In genomic region chr2:110452694-110453093, GRCm38 (mm10) we compare ENCODE assay signal across 24 mouse cellular contexts.
"Had no signal": no experiment of that assay in that cellular context is flagged by ENCODE, and none has a peak within 500 bp of the region (broad histone marks: within the 10 kb centered on the region; RNA-seq: fewer than 3 reads in every experiment).

No protein-coding gene starts in this region.

- H3K27me3 ChIP-seq: heart, embryonic 13.5 days; heart, embryonic 15.5 days; hindbrain, embryonic 12.5 days; hindbrain, embryonic 15.5 days; limb, embryonic 12.5 days; liver, embryonic 13.5 days; liver, embryonic 15.5 days had no signal

- DNase-seq: gastrocnemius, postnatal 14 days; gastrocnemius, postnatal 36 days; heart, adult 11 months; heart, adult 2 months; heart, postnatal 14 days; heart, postnatal 36 days; kidney, adult 18-20 months; kidney, adult 8-10 months; kidney, postnatal 10 days; kidney, postnatal 25 days; liver; liver, embryonic 13.5 days had no signal

- H3K9me3 ChIP-seq: heart, embryonic 13.5 days; heart, embryonic 15.5 days; hindbrain, embryonic 12.5 days; hindbrain, embryonic 15.5 days; limb, embryonic 10.5 days; limb, embryonic 12.5 days; liver, embryonic 13.5 days; liver, embryonic 15.5 days had no signal

- H3K4me3 ChIP-seq: heart, adult 2 months; heart, embryonic 13.5 days; heart, embryonic 15.5 days; hindbrain, embryonic 12.5 days; hindbrain, embryonic 15.5 days; layer of hippocampus, adult 2 months; left cerebral cortex, adult 2 months; limb, embryonic 10.5 days; limb, embryonic 12.5 days; liver, embryonic 13.5 days; liver, embryonic 15.5 days had no signal

- H3K27ac ChIP-seq: heart, adult 2 months; heart, embryonic 13.5 days; heart, embryonic 15.5 days; hindbrain, embryonic 12.5 days; hindbrain, embryonic 15.5 days; hindbrain, postnatal 0 days; layer of hippocampus, adult 2 months; left cerebral cortex, adult 2 months; limb, embryonic 10.5 days; limb, embryonic 12.5 days; liver, embryonic 13.5 days; liver, embryonic 15.5 days had no signal

- H3K4me1 ChIP-seq: heart, embryonic 13.5 days; heart, embryonic 15.5 days; hindbrain, embryonic 12.5 days; hindbrain, embryonic 15.5 days; limb, embryonic 10.5 days; limb, embryonic 12.5 days; liver, embryonic 13.5 days; liver, embryonic 15.5 days had no signal

- ATAC-seq: hindbrain, postnatal 0 days had no signal

- H3K36me3 ChIP-seq: heart, embryonic 13.5 days; heart, embryonic 15.5 days; hindbrain, embryonic 12.5 days; hindbrain, embryonic 15.5 days; limb, embryonic 10.5 days; limb, embryonic 12.5 days; liver, embryonic 13.5 days; liver, embryonic 15.5 days had no signal

- H3K4me2 ChIP-seq: heart, embryonic 11.5 days; heart, embryonic 13.5 days; heart, embryonic 15.5 days; hindbrain, embryonic 12.5 days; hindbrain, embryonic 15.5 days; limb, embryonic 12.5 days; liver, embryonic 11.5 days; liver, embryonic 13.5 days; liver, embryonic 15.5 days had no signal

- H3K9ac ChIP-seq: heart, embryonic 13.5 days; heart, embryonic 15.5 days; hindbrain, embryonic 12.5 days; hindbrain, embryonic 15.5 days; limb, embryonic 12.5 days; liver, embryonic 13.5 days; liver, embryonic 15.5 days had no signal
